Mouse (Mus musculus) cerebellum, adult 2 months (tissue): ENCODE measurements around the gene Dnajb2. TPM values are rescaled to one million over a fixed set of nuclear protein-coding genes. Genes with fewer than 3 reads are reported as not detected.

Experiments used
- DNase-seq, 2 experiments: peaks; one replicate each; pipeline ENCODE4 v3.0.0; 2021
- H3K27ac ChIP-seq: fragments of 200-500 bp; 2 replicates; pipeline ENCODE4 v1.5.1; 2012; ENCODE audit warnings: low read length, control low read depth, inconsistent platforms; ENCODE audit not compliant: insufficient read depth
- H3K27me3 ChIP-seq: fragments of 200-500 bp; 2 replicates; pipeline ENCODE4 v1.6.1; 2012; ENCODE audit warnings: inconsistent platforms, mild to moderate bottlenecking, low read length, moderate library complexity; ENCODE audit not compliant: control insufficient read depth, insufficient read depth
- H3K4me1 ChIP-seq: fragments of 200-500 bp; 2 replicates; pipeline ENCODE4 v1.6.1; 2011; ENCODE audit warnings: low read length; ENCODE audit not compliant: control insufficient read depth, insufficient read depth
- H3K4me3 ChIP-seq: fragments of 200-500 bp; replicated peaks from 2 replicates; pipeline ENCODE3; 2011; ENCODE audit warnings: mild to moderate bottlenecking, low read depth, low read length, control low read depth; ENCODE audit not compliant: insufficient read depth
- CTCF ChIP-seq: fragments of 200-500 bp; IDR thresholded peaks from 2 replicates; pipeline ENCODE4 v1.5.1; 2011; ENCODE audit warnings: low read depth, mild to moderate bottlenecking, control low read depth, low read length, moderate library complexity, borderline replicate concordance; ENCODE audit not compliant: insufficient read depth
- POLR2A ChIP-seq: fragments of 200-500 bp; IDR thresholded peaks from 2 replicates; pipeline ENCODE4 v1.6.1; 2011; ENCODE audit warnings: low read length, control low read depth, borderline replicate concordance; ENCODE audit not compliant: insufficient read depth
- WGBS: fragments of 180-500 bp; shearing (Covaris S2); methylation state at CpG from one replicate; pipeline ENCODE4 v1.1.7; 2018; 5-methylcytosine and 5-hydroxymethylcytosine counted together
- polyA plus RNA-seq: library from polyadenylated mRNA; depleted of rRNA; stranded (reverse); fragments of >200 nt; gene quantifications from 2 replicates; pipeline ENCODE4 v1.2.3, GENCODE M21; 2012

Gene Dnajb2
- polyA plus RNA-seq, 1 experiment, result 153 TPM

GRCm38 (mm10) chr1:75254625-75255013, 18.4 kb downstream of the Dnajb2 start:
- H3K4me1 ChIP-seq, result peaks cover 27% of the 10 kb centered on the region
- 15% methylated on average over 8 of the region's 8 CpGs for WGBS
- no peak for TF ChIP-seq CTCF
- no peak for TF ChIP-seq POLR2A
- H3K4me3 ChIP-seq, result no peak overlapping the region
- peak in 1 of 2 experiments; percentile 50 for DNase-seq
- peak overlapping the region; percentile 46; the same call in 1 of the 2 replicates for H3K27ac ChIP-seq
- no peaks in the 10 kb centered on the region for H3K27me3 ChIP-seq

- no peak for TF ChIP-seq CTCF
- no peak for TF ChIP-seq POLR2A
- Histone ChIP-seq H3K27ac (no peak overlapping the region), H3K4me3 (no peak overlapping the region), H3K4me1 (peaks cover 24% of the 10 kb centered on the region), H3K27me3 (no peaks in the 10 kb centered on the region)
- 54% methylated on average over 10 of the region's 10 CpGs for WGBS
- DNase-seq, result no peak
These were observed 19.4 kb downstream of the Dnajb2 start for GRCm38 (mm10) chr1:75255516-75256046.

DNA sequence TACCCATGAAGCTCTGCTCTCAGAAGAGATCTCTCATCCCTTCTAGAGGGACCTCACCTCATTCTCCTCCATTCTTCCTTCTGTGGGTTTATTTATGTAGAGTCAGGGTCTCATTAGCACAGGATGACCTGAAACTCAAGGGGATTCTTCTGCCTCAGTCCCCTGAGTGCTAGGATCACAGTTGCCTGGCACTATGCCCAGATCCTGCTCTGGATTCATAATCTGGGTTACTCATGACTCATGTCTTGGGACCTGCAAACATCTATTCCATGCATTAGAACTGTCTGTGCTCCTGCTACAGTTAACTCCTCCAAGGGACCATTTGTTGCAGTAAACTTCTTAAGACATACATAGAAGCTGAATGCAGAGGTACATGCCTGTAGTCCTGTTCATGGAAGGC, 25.1 kb downstream of the Dnajb2 start:
- no peaks in the 10 kb centered on the region for H3K27me3 ChIP-seq
- H3K27ac ChIP-seq, result no peak overlapping the region
- peaks cover 3% of the 10 kb centered on the region; the same call in 1 of the 2 replicates for H3K4me1 ChIP-seq
- TF ChIP-seq POLR2A (no peak), CTCF (no peak)
- DNase-seq, result peak; percentile 34 to 46
- no peak overlapping the region for H3K4me3 ChIP-seq

DNA sequence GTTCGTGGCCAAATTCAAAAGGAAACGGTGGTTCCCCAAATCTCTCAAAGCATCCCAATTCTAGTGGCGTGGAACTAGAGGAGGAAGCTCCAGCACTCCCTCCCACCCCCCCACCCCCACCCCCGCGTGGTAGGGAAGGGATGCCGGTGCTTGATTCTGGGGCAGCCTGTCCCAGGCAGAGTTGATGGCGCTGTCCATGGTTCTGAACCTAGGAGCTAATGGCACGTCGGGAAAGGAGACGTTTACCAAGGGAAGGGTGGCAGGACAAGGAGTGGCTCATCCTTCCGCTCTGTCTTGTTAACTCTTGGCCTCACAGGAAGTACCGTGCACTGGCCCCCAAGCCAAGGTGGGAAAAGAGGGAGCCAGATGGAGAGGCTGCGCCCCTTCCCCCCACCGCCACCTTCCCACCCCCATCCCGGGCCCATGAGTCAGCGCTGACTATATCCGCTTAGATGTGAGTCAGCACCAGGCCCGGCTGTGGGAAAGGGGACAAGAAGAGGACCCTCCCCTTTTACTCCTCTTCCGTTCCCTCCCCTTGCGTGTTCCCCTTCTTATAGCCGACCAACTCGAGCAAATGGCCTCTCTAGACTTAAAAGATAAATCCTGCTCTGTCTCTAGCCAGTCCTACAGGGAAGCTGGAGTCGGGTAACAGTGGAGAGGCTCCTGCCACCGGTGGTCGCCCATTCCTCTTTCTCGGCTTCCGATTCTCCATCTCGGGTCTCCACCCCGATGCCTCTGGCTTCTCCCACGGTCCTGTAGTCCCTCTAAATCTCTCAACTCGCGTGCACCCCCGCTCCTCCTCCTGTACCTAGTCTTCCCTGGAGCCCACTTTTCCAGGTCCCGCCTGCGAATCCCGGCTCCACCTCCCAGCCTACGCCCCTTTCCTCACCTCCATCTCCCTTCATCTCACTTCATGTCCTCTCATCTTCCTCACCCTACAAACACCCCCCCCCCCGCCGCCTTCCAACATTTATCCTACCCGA, 27.1 kb downstream of the Dnajb2 start:
- H3K27me3 ChIP-seq, result no peaks in the 10 kb centered on the region
- peak; percentile 56 to 62 for DNase-seq
- peak overlapping the region; percentile 77 for H3K4me3 ChIP-seq
- peak overlapping the region; percentile 63 for H3K27ac ChIP-seq
- WGBS, result 4% methylated on average over 40 of the region's 40 CpGs
- H3K4me1 ChIP-seq, result peaks cover 3% of the 10 kb centered on the region; the same call in 1 of the 2 replicates
- no peak for TF ChIP-seq CTCF
- no peak for TF ChIP-seq POLR2A

DNA sequence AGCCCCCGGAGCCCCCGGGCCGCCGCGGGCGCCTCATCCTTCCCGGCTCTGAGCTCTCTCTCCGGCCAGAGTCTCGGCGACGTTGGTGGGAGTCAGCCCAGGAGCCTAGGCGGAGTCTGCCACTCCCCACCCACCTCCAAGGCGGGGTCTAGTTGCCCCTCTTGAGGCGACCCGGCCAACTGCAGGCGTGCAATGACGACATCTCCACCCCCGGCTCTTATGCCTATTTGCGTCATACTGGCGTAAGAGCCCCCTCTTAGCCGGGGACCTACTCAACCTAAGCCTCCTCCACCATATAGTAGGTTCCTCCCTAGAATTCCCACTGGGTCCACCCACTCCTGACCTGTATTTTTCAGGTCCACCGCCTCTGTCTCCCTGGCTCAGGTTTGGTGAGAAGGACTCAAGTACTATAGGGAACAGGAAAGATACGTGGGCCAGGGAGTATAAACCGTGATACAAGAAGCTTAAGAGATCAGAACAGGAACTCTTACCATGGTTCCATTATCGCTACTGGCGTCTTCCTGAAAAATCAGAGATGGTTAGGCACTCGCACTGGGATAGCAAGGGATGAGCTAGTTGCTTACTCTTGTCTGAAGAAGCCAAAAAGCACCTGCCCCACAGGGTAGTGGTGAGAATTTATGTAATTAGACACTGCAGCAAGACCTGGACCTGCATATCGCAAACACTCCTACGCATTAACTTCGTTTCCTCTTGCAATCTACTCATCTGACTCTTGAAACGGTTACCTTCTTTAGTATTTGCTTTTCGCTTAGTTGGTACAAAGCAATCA, 28.1 kb downstream of the Dnajb2 start, which contains the start of gene Ptprn:
TSS of gene Ptprn (minus strand) at position 412 of the 790 bp plus-strand sequence.
- WGBS, result 7% methylated on average over 32 of the region's 32 CpGs
- DNase-seq, result peak; percentile 88 to 91
- Histone ChIP-seq H3K27ac (peak within 1 kb of the TSS; percentile 63), H3K4me3 (peak within 1 kb of the TSS; percentile 77), H3K4me1 (peaks cover 3% of the 10 kb centered on the region; the same call in 1 of the 2 replicates), H3K27me3 (no peaks in the 10 kb centered on the region)
- TF ChIP-seq CTCF (0 out of 2 replicates have a peak, but pooled peaks have one; percentile 15), POLR2A (peak; percentile 49; the same call in 1 of the 2 replicates)

DNA sequence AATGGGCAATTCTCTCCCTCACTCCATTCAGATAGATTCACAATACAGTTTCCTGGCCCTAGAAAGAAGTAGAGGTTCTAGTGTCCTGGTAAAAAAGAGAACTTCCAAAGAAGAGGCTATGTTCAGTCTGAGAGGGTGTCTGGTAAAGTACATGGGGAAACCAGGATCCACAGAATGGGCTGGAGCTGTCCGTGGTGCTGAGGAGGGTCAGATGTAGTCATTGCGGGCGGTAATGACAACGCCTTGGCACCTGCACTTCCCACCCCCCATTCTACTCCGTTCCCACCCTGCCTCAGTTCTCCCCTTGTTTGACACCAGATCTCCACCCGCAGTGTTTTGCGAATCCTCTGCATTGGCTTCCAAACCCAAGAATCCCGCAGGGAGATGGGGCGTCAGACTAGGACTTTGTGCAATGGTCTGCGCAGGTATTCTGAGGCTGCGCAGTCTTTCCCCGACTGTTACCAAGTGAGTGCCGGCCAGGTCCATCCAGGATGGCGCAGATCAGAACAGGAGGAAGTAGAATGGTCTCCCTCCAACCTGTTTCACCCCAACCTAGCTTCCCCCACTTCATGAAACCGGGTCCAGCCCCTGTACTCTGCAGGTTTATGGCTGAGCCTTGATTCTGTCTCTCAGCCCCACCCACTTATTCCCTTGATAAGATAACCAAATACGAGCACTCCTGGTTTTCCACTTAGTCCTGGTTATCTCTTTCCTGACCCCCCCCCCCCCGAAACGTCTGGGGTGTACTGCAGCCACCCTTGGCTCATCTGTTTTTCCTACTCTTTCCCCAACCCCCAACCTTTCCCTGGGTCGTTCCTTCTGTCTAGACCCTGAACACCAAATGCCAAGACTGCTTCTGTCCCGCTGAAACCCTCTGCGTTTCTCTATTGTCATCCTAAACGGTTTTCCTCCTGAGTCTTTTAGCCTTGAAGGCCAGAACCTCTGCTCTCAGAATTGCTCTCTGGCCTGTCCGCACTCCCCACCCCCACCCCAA, 41.3 kb downstream of the Dnajb2 start:
- H3K27me3 ChIP-seq, result no peaks in the 10 kb centered on the region
- H3K4me1 ChIP-seq, result 0 out of 2 replicates have a peak, but pooled peaks cover 3% of the 10 kb centered on the region
- peak overlapping the region; percentile 58 for H3K4me3 ChIP-seq
- TF ChIP-seq POLR2A (no peak; the same call in 1 of the 2 replicates), CTCF (no peak)
- DNase-seq, result peak; percentile 35 to 57
- no peak overlapping the region for H3K27ac ChIP-seq
- WGBS, result 4% methylated on average over 23 of the region's 23 CpGs
